Mouse (Mus musculus) R1 (cell line): ENCODE data around the gene Gpr33.

ENCODE experiments used
- DNase-seq: peaks from one replicate; pipeline ENCODE4 v3.0.0-alpha.2; 2018; ENCODE audit warnings: low read depth, low spot score

The Gpr33 gene

DNA sequence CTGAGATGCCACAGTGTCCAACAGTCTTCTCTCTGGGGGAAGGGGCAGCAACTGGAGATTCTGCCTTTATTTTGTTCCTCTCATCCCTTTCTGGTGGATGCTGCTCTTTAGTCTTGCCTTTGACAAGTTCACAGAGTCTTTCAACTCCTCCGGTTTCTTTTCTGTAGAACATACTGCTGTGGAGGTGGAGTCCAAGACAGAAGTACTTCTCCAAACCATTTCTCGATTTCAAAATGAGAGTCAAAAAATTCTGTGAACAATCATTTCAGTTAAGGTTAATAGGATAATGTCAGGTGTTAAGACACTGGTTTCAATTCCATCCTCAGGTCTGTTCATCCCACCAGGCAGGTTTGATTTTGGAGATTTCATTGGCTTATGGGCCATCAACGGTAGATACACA lies at the start of gene Gpr33:
Gene Gpr33, minus strand, starts transcription at position 101 of the 400 bp plus-strand sequence.
- no peak for DNase-seq

DNA sequence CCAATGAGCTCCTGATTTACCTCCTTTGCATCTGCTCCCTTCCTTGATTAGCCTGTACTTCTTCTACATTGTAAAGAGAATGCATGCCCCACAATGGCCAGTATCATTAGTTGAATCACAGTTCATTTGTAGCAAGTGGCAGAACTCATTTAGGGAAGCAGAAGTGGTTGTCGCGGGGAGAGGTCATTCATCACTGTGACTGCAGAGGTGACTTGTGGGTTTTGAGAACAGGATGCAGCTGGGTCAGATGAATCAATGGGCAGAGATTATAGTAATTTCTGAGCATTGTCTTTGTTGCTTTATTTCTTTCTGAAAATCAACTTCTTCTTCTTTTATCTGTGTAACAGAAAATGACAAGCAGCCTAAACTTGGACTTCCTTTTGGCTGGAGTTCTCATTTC lies 21.5 kb upstream of the Gpr33 start:
- DNase-seq: no peak

- no peak for DNase-seq
Measured at GRCm38 (mm10) chr12:52046371-52046770, 18.5 kb upstream of the Gpr33 start.

DNA sequence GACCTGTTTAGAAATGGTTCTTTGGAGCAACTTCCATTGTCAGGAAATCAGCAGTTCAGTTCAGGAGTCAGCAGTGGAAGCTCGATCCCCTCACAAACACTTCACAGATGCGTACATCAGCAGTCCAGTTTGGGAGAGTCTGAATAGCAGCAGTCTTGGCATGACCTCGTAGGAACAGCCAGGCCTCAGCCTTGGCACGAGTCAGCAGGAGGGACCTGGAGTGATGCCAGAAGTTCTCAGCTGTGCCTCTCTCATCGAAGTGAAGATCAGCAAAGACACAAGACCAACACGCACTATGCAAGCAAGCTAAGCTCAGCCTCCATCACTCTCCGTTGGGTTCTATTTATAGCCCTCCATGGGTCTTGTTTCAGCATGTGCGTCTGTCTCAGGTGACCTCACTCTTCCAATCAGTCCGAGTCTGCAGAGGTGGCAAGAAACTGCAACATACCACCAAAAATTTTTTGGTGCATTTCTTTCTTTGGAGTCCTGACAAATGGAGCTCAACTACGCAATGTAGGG lies 15.0 kb upstream of the Gpr33 start:
- DNase-seq: no peak

DNA sequence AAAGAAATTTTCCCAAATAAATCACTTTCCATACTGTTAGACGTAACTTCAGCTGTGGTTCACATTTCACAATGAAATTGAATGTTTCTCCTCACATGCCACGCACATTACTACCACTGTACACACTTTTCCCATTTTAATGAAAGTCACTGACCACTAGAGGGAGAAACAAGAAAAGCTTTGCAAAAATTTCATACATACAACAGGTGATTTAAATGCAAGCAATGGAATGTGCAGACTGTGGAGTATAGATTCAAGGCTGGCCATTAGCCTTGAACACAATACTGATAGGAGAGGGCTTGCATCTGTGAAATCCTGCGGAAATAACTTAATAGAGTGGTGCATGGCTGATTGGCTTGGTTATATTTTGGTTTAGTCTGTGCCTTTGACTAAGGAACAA lies 10.5 kb upstream of the Gpr33 start:
- DNase-seq: peak; percentile 37

DNA sequence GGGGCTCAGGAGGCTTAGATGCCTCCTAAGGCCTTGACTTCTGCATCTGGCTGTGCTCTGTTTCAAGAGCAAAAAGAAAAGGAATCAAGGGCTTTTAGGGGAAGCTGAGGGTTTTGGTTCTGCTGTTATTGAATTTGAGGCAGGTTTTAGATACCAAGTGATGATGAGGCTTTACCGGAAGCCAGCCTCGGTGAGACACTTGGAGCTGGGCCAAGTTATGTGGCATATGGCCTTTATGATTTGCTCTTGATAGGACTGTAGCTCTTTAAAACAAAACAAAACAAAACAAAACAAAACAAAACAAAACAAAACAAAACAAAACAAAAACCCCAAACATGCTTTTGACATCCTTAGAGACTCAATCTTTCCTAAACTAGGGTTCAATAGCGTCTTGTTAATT lies 7.1 kb upstream of the Gpr33 start:
- no peak for DNase-seq

- DNase-seq: no peak
Measured at GRCm38 (mm10) chr12:52032276-52032675, 4.4 kb upstream of the Gpr33 start.

DNA sequence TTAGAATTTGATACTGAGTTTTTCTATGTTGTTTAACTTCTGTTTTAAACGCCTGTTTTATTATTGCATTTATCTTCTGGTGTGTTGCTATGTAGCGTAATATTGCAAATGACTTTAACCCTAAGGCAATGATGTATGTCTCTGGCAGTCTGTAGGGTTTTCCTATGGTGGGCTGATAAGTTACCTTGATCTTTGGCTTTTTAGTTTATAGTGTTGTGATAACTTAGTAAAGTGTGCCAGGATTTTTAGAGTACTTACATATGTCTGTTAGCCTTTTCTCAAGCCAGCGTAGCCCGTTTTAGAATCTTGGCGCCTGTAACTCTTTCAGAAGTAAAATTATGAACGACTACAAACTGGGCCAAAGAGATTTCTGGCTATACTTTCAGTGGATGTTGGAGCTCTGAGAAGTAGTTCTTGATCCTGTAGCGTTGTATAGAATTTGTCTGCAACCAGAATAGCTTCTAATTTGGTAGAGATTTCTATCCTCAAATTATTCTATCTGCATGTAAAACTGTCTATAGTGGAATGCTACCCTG lies 13.3 kb downstream of the Gpr33 start:
- no peak for DNase-seq

GRCm38 (mm10) chr12:52014044-52014443 lies 13.8 kb downstream of the Gpr33 start:
- DNase-seq: peak; percentile 59

GRCm38 (mm10) chr12:52013274-52013673 lies 14.6 kb downstream of the Gpr33 start:
- no peak for DNase-seq

DNA sequence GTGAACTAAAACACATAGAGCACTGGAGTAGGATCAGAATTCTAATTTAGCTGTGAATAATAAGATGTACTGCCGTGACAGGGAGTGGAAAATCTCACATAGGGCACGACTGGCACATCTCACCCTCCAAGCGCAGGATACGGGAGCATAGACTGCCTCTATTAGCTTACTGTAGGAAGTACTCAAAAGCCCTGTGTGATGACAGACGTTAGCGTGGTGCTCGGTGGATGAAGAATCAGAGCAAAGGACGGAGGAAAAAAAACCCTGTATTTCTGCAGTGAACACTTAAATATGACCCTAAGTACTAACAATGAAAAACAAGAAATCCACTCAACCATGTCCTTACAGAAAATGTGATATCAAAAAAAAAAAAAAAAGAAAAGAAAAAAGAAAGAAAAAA lies 15.7 kb downstream of the Gpr33 start:
- DNase-seq: no peak

DNA sequence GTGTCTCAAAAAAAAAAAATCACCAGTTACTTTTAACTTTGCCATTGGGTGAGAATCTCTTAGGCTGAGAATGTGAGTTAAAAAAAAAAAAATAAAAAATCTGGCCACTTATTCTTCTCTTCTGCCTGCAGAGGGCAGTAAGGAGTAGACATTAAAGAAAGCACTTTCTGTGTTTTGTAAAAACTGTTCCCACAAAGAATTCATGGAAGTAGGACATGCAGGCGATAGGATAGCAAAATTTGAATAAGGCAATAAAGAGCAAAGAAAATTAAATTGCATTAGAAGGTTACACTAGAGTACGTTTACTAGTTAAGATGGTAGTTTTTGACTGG lies 17.3 kb downstream of the Gpr33 start:
- peak; percentile 65 for DNase-seq

DNA sequence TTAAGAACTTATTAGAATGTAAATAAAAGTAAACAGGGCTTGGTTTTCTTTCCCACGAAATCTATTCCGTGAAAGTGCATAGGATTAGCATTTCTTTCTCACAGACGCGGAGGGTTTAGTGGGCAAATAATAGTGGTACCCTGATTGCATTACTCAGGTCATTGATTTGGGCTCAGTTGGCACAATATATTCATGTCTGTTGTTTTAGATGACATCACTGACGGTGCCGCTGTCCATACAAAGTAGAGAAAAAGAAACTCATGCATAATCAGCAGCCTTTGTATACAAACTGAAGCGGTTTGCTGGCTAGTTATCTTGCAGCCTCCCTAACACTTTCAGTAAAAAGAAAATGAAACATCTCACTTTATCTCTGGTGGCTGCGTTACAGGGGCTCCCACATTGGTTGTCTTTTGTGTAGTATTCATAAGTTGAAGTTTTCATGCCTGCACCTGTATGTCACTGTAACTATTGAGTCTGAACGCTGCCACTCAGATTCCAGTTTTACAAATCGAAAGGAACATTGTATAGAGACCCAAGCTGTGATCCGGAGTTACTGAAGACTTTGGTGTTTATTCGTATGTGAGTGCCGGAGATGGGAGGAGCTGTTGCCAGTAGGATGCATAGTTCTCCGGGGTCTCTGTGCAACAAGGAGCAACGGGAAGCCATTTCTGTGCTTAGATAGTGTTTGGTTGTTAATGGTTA lies 17.8 kb downstream of the Gpr33 start:
- no peak for DNase-seq

DNA sequence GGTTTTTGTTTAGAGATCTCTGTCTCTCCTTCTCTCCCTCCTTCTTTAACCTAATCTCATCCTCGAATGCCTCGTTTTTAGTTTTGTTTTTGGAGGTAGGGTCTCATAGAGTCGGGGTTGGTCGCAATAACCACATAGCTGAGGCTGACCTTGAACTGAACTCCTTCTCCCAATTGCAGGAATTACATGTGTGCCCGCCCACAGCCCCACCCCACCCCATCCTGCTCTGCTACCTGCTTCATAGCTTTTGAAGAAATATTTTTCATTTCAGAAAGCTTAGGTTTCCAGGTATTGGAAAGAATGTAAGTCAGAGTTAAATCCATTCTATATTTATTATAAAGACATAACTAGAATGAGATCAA lies 21.2 kb downstream of the Gpr33 start:
- DNase-seq: no peak

DNA sequence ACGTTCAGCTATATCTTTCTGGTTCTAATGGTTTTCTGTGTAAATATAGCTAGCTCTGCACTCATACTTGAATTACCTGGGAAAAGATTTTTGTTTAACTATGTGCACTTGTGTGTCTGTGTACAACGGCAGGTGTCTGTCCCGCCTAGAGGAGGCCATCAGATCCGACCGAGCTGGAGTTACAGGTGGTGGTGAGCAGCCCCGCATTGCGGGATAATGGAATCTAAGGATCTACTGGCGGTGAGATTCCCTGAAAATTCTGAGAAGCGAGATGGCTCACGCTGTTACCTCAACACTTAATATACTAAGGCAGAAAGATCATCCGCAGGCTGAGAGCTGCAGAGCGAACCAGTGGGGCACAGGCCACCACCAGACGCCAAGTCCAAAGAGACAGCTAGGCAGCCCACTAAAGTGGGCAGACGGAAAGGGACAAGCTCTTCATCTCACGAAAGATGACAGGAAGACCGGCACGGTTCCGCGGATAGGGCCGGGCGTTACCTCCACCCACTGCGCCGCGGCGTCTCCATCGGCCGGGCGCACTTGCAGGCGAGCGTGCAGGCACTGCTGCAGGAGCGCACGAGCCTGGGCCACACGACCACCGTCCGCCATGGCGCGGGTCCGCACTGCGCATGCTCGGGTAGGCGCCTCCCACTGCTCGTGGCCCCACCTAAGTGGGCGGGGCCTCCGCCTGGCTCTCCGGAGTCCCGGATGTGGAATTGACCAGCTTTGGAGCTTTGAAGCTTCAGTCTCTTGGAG lies 21.8 kb downstream of the Gpr33 start, which contains the start of gene Dtd2:
Gene Dtd2, minus strand, starts transcription at position 625 of the 756 bp plus-strand sequence.
- DNase-seq: peak; percentile 88

GRCm38 (mm10) chr12:52002746-52003145 lies 25.1 kb downstream of the Gpr33 start:
- DNase-seq: no peak

DNA sequence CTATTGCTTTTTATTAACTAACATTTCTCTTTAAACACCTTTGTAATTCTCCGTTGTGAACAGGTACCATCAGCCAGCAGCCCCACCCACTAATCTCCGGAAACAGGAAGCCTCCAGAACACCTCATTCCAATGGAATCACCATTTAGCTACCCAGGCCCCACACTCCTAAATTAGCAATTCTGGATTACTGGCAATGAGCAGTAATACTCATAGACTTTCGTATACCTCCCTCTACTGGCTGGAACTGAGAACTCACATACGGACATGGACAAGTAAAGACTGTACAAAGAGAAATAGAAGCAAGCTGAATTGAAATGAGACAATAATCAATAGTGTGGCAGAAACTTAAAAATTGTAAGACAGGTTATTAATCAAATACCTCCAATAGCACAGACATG lies 26.3 kb downstream of the Gpr33 start:
- peak; percentile 66 for DNase-seq

DNA sequence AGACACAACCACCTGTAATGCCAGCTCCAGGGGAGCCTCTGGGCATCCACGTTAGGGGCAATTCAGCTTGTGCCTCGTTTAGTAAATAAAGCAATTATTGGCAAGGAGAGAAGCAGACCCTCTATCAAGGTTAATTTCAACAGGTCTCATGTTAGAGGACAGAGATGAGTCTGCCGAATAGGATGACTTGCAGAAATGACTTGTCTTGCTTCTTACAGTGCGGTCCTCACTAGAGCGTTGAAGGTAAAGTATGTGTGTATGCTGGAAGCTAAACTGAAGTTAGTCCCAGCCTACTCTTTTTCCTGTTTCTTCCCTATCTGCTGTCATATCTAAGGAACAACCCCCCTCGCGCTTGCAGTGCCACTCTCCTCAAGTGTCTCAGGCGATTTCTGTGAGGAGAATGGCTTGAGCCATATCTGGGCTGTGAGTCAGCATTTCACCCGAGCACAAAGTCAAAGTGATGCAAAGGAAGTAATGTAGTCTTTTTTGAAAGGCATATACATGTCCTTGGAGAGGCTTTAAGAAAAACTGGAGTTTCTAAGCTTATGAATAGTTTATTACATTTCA lies 29.4 kb downstream of the Gpr33 start:
- DNase-seq: no peak

GRCm38 (mm10) chr12:51995738-51996536 lies 31.9 kb downstream of the Gpr33 start:
- no peak for DNase-seq

DNA sequence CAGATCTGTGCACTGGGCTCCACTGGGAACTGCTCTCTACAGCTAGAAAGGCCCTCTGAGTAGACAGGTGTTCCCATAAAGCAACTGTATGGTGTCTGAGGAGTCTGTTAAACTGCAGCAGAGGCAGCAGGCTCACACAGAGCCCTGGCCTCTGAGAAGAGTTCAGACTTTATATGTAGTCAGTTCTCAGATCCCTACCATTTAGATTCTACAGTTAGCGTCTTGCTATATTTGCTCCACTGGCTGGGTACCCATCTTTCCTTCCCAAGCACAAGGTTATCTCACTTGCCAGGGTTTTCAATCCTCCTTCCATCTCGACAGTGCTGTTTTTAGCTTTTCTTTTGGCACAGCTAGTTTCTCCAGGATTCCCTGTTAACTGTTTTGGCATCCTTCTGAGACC lies 37.2 kb downstream of the Gpr33 start:
- no peak for DNase-seq

DNA sequence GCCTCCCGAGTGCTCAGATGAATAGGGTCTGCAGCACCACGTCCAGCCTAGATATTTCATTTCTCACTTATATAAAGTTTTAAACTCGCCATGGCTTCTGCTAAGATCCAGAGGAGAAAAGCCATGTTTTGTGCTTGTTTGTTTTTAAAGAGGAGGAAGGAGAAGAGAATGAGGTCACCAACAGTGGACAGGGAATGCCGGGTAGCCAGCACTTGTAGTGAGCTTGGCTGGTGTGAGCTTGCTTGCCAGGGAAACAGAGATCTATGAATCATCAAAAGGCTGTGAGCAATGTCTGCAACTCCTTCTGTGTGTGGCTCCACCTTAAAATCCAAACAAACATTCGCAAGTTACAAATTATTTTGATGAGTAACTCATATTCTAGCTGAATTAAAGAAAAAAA lies 39.3 kb downstream of the Gpr33 start:
- DNase-seq: no peak

DNA sequence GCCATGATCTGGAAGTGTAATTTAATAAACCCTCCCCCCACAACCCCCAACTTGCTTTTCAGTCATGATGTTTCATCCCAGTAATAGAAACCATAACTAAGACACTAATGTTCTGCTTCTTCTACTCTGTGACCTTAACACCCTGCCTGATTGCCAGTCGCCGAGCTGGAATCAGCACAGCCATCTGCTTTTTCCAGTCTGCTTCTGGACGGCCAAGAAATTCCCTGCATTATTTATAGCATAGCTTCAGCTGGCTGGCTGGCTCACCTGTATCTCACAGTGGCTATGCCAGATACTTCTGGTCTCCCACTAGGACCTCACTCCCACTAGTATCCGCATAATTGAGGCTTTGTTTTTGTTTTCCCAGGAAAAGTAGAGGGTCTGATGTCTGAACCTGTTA lies 42.0 kb downstream of the Gpr33 start:
- DNase-seq: no peak
